Mouse (Mus musculus): ENCODE data around the gene Skap1.

- TF ChIP-seq CTCF (IDR thresholded peaks at IDR 0.05; ENCODE audit: low read depth) (no peak), EP300 (IDR thresholded peaks at IDR 0.05; ENCODE audit: low read depth) (no peak)
These were observed 297.6 kb downstream of the Skap1 start for GRCm38 (mm10) chr11:96761984-96762383.

All from heart, postnatal 0 days (tissue).